Mouse (Mus musculus): ENCODE data around the gene Lrp1. TPM values are rescaled to one million over a fixed set of nuclear protein-coding genes. Genes with fewer than 3 reads are reported as not detected.

Gene Lrp1
- total and polyA plus RNA-seq, 3 experiments, result 74.0 to 83.7 (median 79.5) TPM

- Histone ChIP-seq H3K4me3 (peak overlapping the region; percentile 94), H3K79me2 (replicated peaks; ENCODE audit: control insufficient read depth, insufficient read depth, low read length) (no peaks in the 10 kb centered on the region), H3K4me1 (ENCODE audit: control insufficient read depth, insufficient read depth, low read length) (peaks cover 3% of the 10 kb centered on the region; the same call in 1 of the 2 replicates), H3K36me3 (ENCODE audit: control insufficient read depth, insufficient read depth, low read length) (no peaks in the 10 kb centered on the region), H3K27ac (peak overlapping the region; percentile 73), H3K9ac (ENCODE audit: low read depth, low read length) (peak overlapping the region; percentile 86), H3K27me3 (ENCODE audit: control insufficient read depth, insufficient read depth, low read length) (peaks cover 13% of the 10 kb centered on the region)
- TF ChIP-seq EP300 (IDR thresholded peaks at IDR 0.05; ENCODE audit: insufficient read depth, low read depth, low read length), result no peak
- no peak for TF ChIP-seq CTCF (IDR thresholded peaks at IDR 0.05)
- no peak for TF ChIP-seq POLR2A (IDR thresholded peaks at IDR 0.05; ENCODE audit: insufficient read depth, low read depth, low read length)
- intact Hi-C loops (cut with DNase I), result no loop called here
- no peak for DNase-seq
- WGBS, result 6% methylated on average over 12 of the region's 12 CpGs
Observed at GRCm38 (mm10) chr10:127521611-127522080, 99.3 kb downstream of the Lrp1 start.

- Histone ChIP-seq H3K4me3 (no peak overlapping the region), H3K36me3 (ENCODE audit: control insufficient read depth, insufficient read depth, low read length) (no peaks in the 10 kb centered on the region), H3K27ac (no peak overlapping the region), H3K79me2 (replicated peaks; ENCODE audit: control insufficient read depth, insufficient read depth, low read length) (no peaks in the 10 kb centered on the region), H3K9ac (ENCODE audit: low read depth, low read length) (no peak overlapping the region), H3K27me3 (ENCODE audit: control insufficient read depth, insufficient read depth, low read length) (peaks cover 7% of the 10 kb centered on the region), H3K4me1 (ENCODE audit: control insufficient read depth, insufficient read depth, low read length) (peaks cover 4% of the 10 kb centered on the region; the same call in 1 of the 2 replicates)
- intact Hi-C loops (cut with DNase I), result no loop called here
- TF ChIP-seq EP300 (IDR thresholded peaks at IDR 0.05; ENCODE audit: insufficient read depth, low read depth, low read length) (no peak), POLR2A (IDR thresholded peaks at IDR 0.05; ENCODE audit: insufficient read depth, low read depth, low read length) (no peak), CTCF (IDR thresholded peaks at IDR 0.05) (no peak)
- 82% methylated on average over 20 of the region's 20 CpGs for WGBS
- no peak for DNase-seq
Observed at GRCm38 (mm10) chr10:127520714-127521357, 100.1 kb downstream of the Lrp1 start.

- TF ChIP-seq POLR2A (IDR thresholded peaks at IDR 0.05; ENCODE audit: insufficient read depth, low read depth, low read length) (no peak), EP300 (IDR thresholded peaks at IDR 0.05; ENCODE audit: insufficient read depth, low read depth, low read length) (no peak), CTCF (IDR thresholded peaks at IDR 0.05) (no peak)
- Histone ChIP-seq H3K36me3 (ENCODE audit: control insufficient read depth, insufficient read depth, low read length) (no peaks in the 10 kb centered on the region), H3K4me3 (no peak overlapping the region), H3K27ac (no peak overlapping the region), H3K79me2 (replicated peaks; ENCODE audit: control insufficient read depth, insufficient read depth, low read length) (no peaks in the 10 kb centered on the region), H3K4me1 (ENCODE audit: control insufficient read depth, insufficient read depth, low read length) (peaks cover 4% of the 10 kb centered on the region; the same call in 1 of the 2 replicates), H3K27me3 (ENCODE audit: control insufficient read depth, insufficient read depth, low read length) (peaks cover 6% of the 10 kb centered on the region), H3K9ac (ENCODE audit: low read depth, low read length) (no peak overlapping the region)
- WGBS, result 93% methylated on average over 37 of the region's 37 CpGs
- intact Hi-C loops (cut with DNase I), result no loop called here
- no peak for DNase-seq
Observed at GRCm38 (mm10) chr10:127519903-127520713, 100.8 kb downstream of the Lrp1 start.

- no peak for DNase-seq
- intact Hi-C loops (cut with DNase I), result no loop called here
- no peak overlapping the region for H3K27ac ChIP-seq
- TF ChIP-seq CTCF (IDR thresholded peaks at IDR 0.05), result no peak
- TF ChIP-seq POLR2A (IDR thresholded peaks at IDR 0.05; ENCODE audit: insufficient read depth, low read depth, low read length), result no peak
- no peak for TF ChIP-seq EP300 (IDR thresholded peaks at IDR 0.05; ENCODE audit: insufficient read depth, low read depth, low read length)
- no peaks in the 10 kb centered on the region for H3K79me2 ChIP-seq (replicated peaks; ENCODE audit: control insufficient read depth, insufficient read depth, low read length)
- no peak overlapping the region for H3K9ac ChIP-seq (ENCODE audit: low read depth, low read length)
- H3K4me1 ChIP-seq (ENCODE audit: control insufficient read depth, insufficient read depth, low read length), result peaks cover 4% of the 10 kb centered on the region; the same call in 1 of the 2 replicates
- H3K4me3 ChIP-seq, result no peak overlapping the region
- no peaks in the 10 kb centered on the region for H3K36me3 ChIP-seq (ENCODE audit: control insufficient read depth, insufficient read depth, low read length)
- no peaks in the 10 kb centered on the region for H3K27me3 ChIP-seq (ENCODE audit: control insufficient read depth, insufficient read depth, low read length)
- WGBS, result 94% methylated on average over 26 of the region's 26 CpGs
Observed at GRCm38 (mm10) chr10:127519041-127519701, 101.8 kb downstream of the Lrp1 start.

GRCm38 (mm10) chr10:127517941-127518340, 103.0 kb downstream of the Lrp1 start:
- H3K27me3 ChIP-seq (ENCODE audit: control insufficient read depth, insufficient read depth, low read length), result no peaks in the 10 kb centered on the region
- TF ChIP-seq POLR2A (IDR thresholded peaks at IDR 0.05; ENCODE audit: insufficient read depth, low read depth, low read length) (no peak), CTCF (IDR thresholded peaks at IDR 0.05) (no peak), EP300 (IDR thresholded peaks at IDR 0.05; ENCODE audit: insufficient read depth, low read depth, low read length) (no peak)

More at GRCm38 (mm10) chr10:127517941-127518340, 103.0 kb downstream of the Lrp1 start:
- intact Hi-C loops (cut with DNase I), result no loop called here
- Histone ChIP-seq H3K4me3 (no peak overlapping the region), H3K4me1 (ENCODE audit: control insufficient read depth, insufficient read depth, low read length) (peaks cover 7% of the 10 kb centered on the region; the same call in 1 of the 2 replicates), H3K36me3 (ENCODE audit: control insufficient read depth, insufficient read depth, low read length) (no peaks in the 10 kb centered on the region), H3K27ac (no peak overlapping the region), H3K79me2 (replicated peaks; ENCODE audit: control insufficient read depth, insufficient read depth, low read length) (no peaks in the 10 kb centered on the region), H3K9ac (ENCODE audit: low read depth, low read length) (no peak overlapping the region)
- 94% methylated on average over 22 of the region's 22 CpGs for WGBS
- DNase-seq, result no peak

All from heart, adult 2 months (tissue).